Comparison of ENCODE assay signal across 8 mouse cellular contexts in genomic region chr3:88774939-88775841, GRCm38 (mm10). TPM values are rescaled to one million over a fixed set of nuclear protein-coding genes. Genes with fewer than 3 reads are reported as not detected.
A peak's percentile ranks its signal among the peaks of the same experiment; 100 is the strongest.
DNase-seq lines count a peak whose midpoint lies in the region; ATAC-seq and TF ChIP-seq lines count a peak whose summit lies in the region.
"Not testable (repeated sequence)": the region's sequence is repeated elsewhere in the genome, so short reads cannot be mapped to it uniquely, and the experiment has no call there.

TSS of gene Syt11 (minus strand) at chr3:88775164.

- 6% methylated on average over 29 of the region's 51 CpGs for WGBS in embryonic facial prominence, embryonic 11.5 days
- 6% methylated on average over 28 of the region's 51 CpGs for WGBS in intestine, postnatal 0 days

- H3K4me3 ChIP-seq in embryonic facial prominence, embryonic 11.5 days (ENCODE audit: low read depth, low read length): peak within 1 kb of the TSS; percentile 33
- peak within 1 kb of the TSS; percentile 32 for H3K4me3 ChIP-seq in intestine, postnatal 0 days (ENCODE audit: low read depth, low read length)

- not testable (repeated sequence) for H3K27me3 ChIP-seq in embryonic facial prominence, embryonic 11.5 days (ENCODE audit: control insufficient read depth, insufficient read depth, low read length); intestine, postnatal 0 days (replicated peaks; ENCODE audit: control insufficient read depth, insufficient read depth, low read length)

- DNase-seq in 416B (ENCODE audit: low read depth): peak; percentile 63
- not testable (repeated sequence) for DNase-seq in adrenal gland, adult 8-10 months; left cerebral cortex, postnatal 4 days
- peak; percentile 10 for DNase-seq in embryonic facial prominence, embryonic 11.5 days (ENCODE audit: low spot score)
- DNase-seq in heart, adult 8-10 months (ENCODE audit: low spot score): peak; percentile 31
- DNase-seq in right cerebral cortex, adult 2 months (ENCODE audit: low spot score in 2 of 2): peak; percentile 18 to 43

- H3K9ac ChIP-seq in embryonic facial prominence, embryonic 11.5 days (replicated peaks; ENCODE audit: low read length): peak within 1 kb of the TSS; percentile 43
- not testable (repeated sequence) for H3K9ac ChIP-seq in intestine, postnatal 0 days (ENCODE audit: low read depth, low read length)

- not testable (repeated sequence) for TF ChIP-seq CTCF in intestine, postnatal 0 days (IDR thresholded peaks at IDR 0.05; ENCODE audit: low read depth)

- H3K36me3 ChIP-seq in embryonic facial prominence, embryonic 11.5 days (replicated peaks; ENCODE audit: control insufficient read depth, insufficient read depth, low read depth, low read length); intestine, postnatal 0 days (ENCODE audit: control insufficient read depth, insufficient read depth): not testable (repeated sequence)

- not testable (repeated sequence) for H3K9me3 ChIP-seq in embryonic facial prominence, embryonic 11.5 days (replicated peaks; ENCODE audit: control insufficient read depth, low read length); intestine, postnatal 0 days (ENCODE audit: control insufficient read depth)

- H3K4me2 ChIP-seq in embryonic facial prominence, embryonic 11.5 days (ENCODE audit: low read depth, low read length): peak within 1 kb of the TSS; percentile 27
- H3K4me2 ChIP-seq in intestine, postnatal 0 days (replicated peaks; ENCODE audit: low read depth): peak within 1 kb of the TSS; percentile 53

- H3K27ac ChIP-seq in embryonic facial prominence, embryonic 11.5 days (replicated peaks; ENCODE audit: low read depth, low read length); intestine, postnatal 0 days (ENCODE audit: low read depth, low read length): not testable (repeated sequence)

- intact Hi-C loops in left cerebral cortex, postnatal 4 days (cut with DNase I): not testable (repeated sequence)

- peak; percentile 63 for ATAC-seq in embryonic facial prominence, embryonic 11.5 days (replicated peaks; ENCODE audit: insufficient number of reproducible peaks, low FRiP score, low TSS enrichment, low read depth)
- ATAC-seq in intestine, postnatal 0 days: peak; percentile 78
- peak; percentile 83 for ATAC-seq in megakaryocyte progenitor cell, adult 5-6 weeks (replicated peaks; ENCODE audit: poor library complexity)

- H3K4me1 ChIP-seq in embryonic facial prominence, embryonic 11.5 days (ENCODE audit: control insufficient read depth, insufficient read depth, low read length); intestine, postnatal 0 days (replicated peaks; ENCODE audit: control insufficient read depth, insufficient read depth, low read length): not testable (repeated sequence)

RNA-seq across cellular contexts. Expression of gene Syt11, which starts in this region (rescaled TPM):
- 10 to 100 TPM; 13.5 to 24.3 (median 15.7) TPM for total RNA-seq in adrenal gland, adult 8-10 months (2022)
- polyA plus RNA-seq in embryonic facial prominence, embryonic 11.5 days (2014; fragmentation: Nextera tagmentation; extraction: Ambion mirVana): 51.5 and 59.1 TPM in 2 replicates
- 1 to 10 TPM; 6.4 to 9.0 (median 7.7) TPM for total RNA-seq in heart, adult 8-10 months (2022)
- 8.6 and 10.1 TPM in 2 replicates for polyA plus RNA-seq in intestine, postnatal 0 days (2015; fragmentation: Nextera tagmentation; extraction: Ambion mirVana)
- total RNA-seq in left cerebral cortex, postnatal 4 days (2021): 100 to 1,000 TPM; 238 to 268 TPM
- total RNA-seq in megakaryocyte progenitor cell, adult 5-6 weeks (2015): 1.1 and 1.5 TPM in 2 replicates
- 0.54 and 1.0 TPM in 2 replicates for total RNA-seq in megakaryocyte progenitor cell, adult 5-6 weeks (2017)

Comparison
In these comparisons a context has a peak if more than half of its experiments do, and no peak if none do; other contexts are left out.
1. RNA of gene Syt11 (total RNA-seq): 238 to 268 TPM in left cerebral cortex, postnatal 4 days; 13.5 to 24.3 TPM in adrenal gland, adult 8-10 months, 6.4 to 9.0 TPM in heart, adult 8-10 months and 0.54 to 1.5 TPM in megakaryocyte progenitor cell, adult 5-6 weeks; every median in the first group is over 4 times any median in the second.
2. Peak in every context shown above with its lines, with median percentiles within 50 percentile points of each other: ATAC-seq.